Mouse (Mus musculus) kidney, adult 2 months (tissue): ENCODE results near the gene Ambra1.

Source experiments
- CTCF ChIP-seq: fragments of 200-500 bp; conservative IDR thresholded peaks from 2 replicates; pipeline ENCODE4 v1.5.1; 2011; ENCODE audit warnings: low read depth, mild to moderate bottlenecking, control low read depth, low read length, moderate library complexity, mixed read lengths; ENCODE audit not compliant: insufficient read depth, insufficient read length
- POLR2A ChIP-seq: fragments of 200-500 bp; IDR thresholded peaks from one replicate; pipeline ENCODE4 v1.6.1; 2011; ENCODE audit warnings: low read depth, low read length, control low read depth

GRCm38 (mm10) chr2:91723951-91724350 is 6.0 kb upstream of the Ambra1 start:
- TF ChIP-seq CTCF = no peak
- no peak for TF ChIP-seq POLR2A
